Mouse (Mus musculus) midbrain, embryonic 16.5 days (tissue): ENCODE results near the gene 4930522H14Rik. TPM values are rescaled to one million over a fixed set of nuclear protein-coding genes. Genes with fewer than 3 reads are reported as not detected.

Source experiments
- ATAC-seq: fragments of 200-750 bp; cut with Nextera tagmentation; 2 replicates; pipeline ENCODE4 v1.8.0; 2017; ENCODE audit warnings: moderate TSS enrichment
- H3K27ac ChIP-seq: fragments of 300-500 bp; sonication (generic); 2 replicates; pipeline ENCODE4 v1.5.1; 2014; ENCODE audit warnings: mild to moderate bottlenecking, low read length, mixed read lengths
- H3K27me3 ChIP-seq: fragments of 300-500 bp; sonication (generic); 2 replicates; pipeline ENCODE4 v1.6.1; 2014; ENCODE audit warnings: low read depth, low read length, mixed read lengths; ENCODE audit not compliant: control insufficient read depth, insufficient read depth
- H3K36me3 ChIP-seq: fragments of 300-500 bp; sonication (generic); 2 replicates; pipeline ENCODE4 v1.6.1; 2014; ENCODE audit warnings: mild to moderate bottlenecking, low read length, moderate library complexity, mixed read lengths; ENCODE audit not compliant: control insufficient read depth, insufficient read depth
- H3K4me1 ChIP-seq: fragments of 300-500 bp; sonication (generic); 2 replicates; pipeline ENCODE4 v1.6.1; 2014; ENCODE audit warnings: mild to moderate bottlenecking, low read length, mixed read lengths; ENCODE audit not compliant: control insufficient read depth, insufficient read depth
- H3K4me2 ChIP-seq: fragments of 300-500 bp; sonication (generic); 2 replicates; pipeline ENCODE4 v1.6.1; 2014; ENCODE audit warnings: mild to moderate bottlenecking, low read length, mixed read lengths
- H3K4me3 ChIP-seq: fragments of 300-500 bp; sonication (generic); 2 replicates; pipeline ENCODE4 v1.5.1; 2014; ENCODE audit warnings: low read depth, mild to moderate bottlenecking, low read length, moderate library complexity, mixed read lengths
- H3K9ac ChIP-seq: fragments of 300-500 bp; sonication (generic); 2 replicates; pipeline ENCODE4 v1.6.1; 2014; ENCODE audit warnings: low read depth, low read length, mixed read lengths
- H3K9me3 ChIP-seq: fragments of 300-500 bp; sonication (generic); replicated peaks from 2 replicates; pipeline ENCODE4 v1.6.1; 2014; ENCODE audit warnings: mild to moderate bottlenecking, low read length, mixed read lengths; ENCODE audit not compliant: control insufficient read depth, poor library complexity, severe bottlenecking
- WGBS: fragments of 180-500 bp; shearing (Covaris S2); extraction: QIAGEN DNeasy Blood & Tissue Kit; methylation state at CpG from one replicate; pipeline ENCODE4 v1.1.7; 2014; 5-methylcytosine and 5-hydroxymethylcytosine counted together
- polyA plus RNA-seq: library from polyadenylated mRNA; unstranded; fragments of >200 nt; fragmentation: Nextera tagmentation; extraction: Ambion mirVana; gene quantifications from 2 replicates; pipeline ENCODE4 v1.2.1, GENCODE M21; 2015

4930522H14Rik gene
- polyA plus RNA-seq, 1 experiment from 2014 or later: not detected

DNA sequence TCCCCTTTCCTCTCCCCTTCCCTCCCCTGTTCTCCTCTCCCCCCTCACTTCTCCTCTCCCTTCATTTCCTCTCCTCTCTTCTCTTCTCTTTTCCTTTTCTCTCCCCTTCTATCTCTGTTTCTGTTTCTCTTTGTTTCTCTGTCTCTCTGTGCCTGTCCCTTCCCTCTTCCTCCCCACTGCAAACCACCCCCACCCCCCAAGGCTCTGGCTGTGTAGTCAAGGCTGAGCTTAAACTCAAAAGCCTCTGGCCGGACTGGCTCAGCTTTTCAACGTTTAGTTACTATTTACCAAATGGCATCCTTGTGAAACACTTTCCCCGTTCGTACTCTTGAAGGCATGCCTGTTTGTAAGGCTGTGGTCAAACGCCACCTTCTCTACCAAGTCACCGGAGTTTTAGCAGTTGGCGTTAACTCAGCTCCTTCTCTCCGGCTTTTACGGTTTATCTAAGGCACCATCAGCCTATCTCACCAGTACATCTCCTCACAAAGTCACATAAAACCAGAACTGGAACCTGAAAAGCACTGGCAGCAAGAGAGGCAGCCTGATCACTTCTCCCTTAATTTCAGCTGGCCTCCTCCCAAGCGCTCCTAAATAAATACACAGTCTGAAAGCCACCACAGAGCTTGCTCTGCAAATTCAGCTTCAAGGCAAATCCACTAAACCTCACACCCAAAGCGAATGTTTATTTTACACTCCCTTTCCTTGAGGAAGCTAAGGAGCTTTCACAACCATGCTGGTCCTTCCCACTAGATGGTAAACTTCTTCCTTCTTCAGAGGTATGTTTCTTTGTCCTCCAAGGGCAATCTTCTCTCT lies 19.4 kb upstream of the 4930522H14Rik start:
- H3K4me3 ChIP-seq: no peak overlapping the region
- no peak overlapping the region for H3K9ac ChIP-seq
- no peak for ATAC-seq
- H3K27me3 ChIP-seq: no peaks in the 10 kb centered on the region
- H3K27ac ChIP-seq: no peak overlapping the region
- H3K4me1 ChIP-seq: no peaks in the 10 kb centered on the region
- no peak overlapping the region for H3K4me2 ChIP-seq
- 53% methylated on average over 11 of the region's 11 CpGs for WGBS
- no peaks in the 10 kb centered on the region for H3K36me3 ChIP-seq
- no peaks in the 10 kb centered on the region for H3K9me3 ChIP-seq

DNA sequence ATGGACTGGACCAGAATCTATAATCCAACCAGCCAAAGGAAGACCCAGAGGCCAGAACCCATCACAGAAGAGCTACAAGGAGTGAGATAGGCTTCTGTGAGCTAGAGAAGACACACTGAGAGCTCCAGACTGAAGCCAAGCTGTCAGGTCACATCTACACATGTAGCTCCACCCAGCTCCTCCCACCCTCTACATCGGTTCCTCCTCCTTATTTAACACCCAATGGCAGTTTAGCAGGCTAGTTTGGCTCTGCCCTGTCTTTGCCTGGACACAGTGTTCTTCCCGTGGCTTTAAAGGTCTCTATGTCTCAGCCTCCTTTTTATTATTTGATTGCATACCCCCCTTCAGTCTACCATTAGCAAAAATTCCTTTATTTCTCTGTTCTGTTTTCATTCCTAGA lies 16.2 kb upstream of the 4930522H14Rik start:
- H3K9ac ChIP-seq: no peak overlapping the region
- H3K4me3 ChIP-seq: no peak overlapping the region
- H3K4me1 ChIP-seq: no peaks in the 10 kb centered on the region
- no peaks in the 10 kb centered on the region for H3K36me3 ChIP-seq
- H3K4me2 ChIP-seq: no peak overlapping the region
- H3K27me3 ChIP-seq: no peaks in the 10 kb centered on the region
- no peaks in the 10 kb centered on the region for H3K9me3 ChIP-seq
- no peak overlapping the region for H3K27ac ChIP-seq
- ATAC-seq: no peak
- WGBS: 27% methylated on average over 2 of the region's 2 CpGs

DNA sequence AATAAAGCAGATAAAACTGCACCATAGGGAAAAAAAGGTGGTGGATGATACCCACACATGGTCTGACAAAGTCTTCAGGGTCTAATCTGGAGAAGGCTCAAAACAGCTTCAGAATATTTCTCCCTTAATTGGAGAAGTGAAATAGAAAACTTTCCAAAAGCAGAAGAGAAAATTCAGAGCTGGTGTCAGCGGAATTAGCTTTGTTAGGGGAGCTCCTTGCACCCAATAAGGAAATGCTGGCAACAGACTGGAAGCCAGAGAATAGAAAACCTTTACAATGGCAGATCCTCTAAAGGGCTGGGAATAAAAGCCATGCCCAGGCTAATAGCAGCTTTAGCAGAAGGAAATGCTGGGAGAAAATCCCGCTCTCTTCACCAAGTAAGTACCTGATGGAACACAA lies 15.4 kb upstream of the 4930522H14Rik start:
- no peak overlapping the region for H3K4me3 ChIP-seq
- 84% methylated on average over 2 of the region's 2 CpGs for WGBS
- no peak for ATAC-seq
- no peaks in the 10 kb centered on the region for H3K4me1 ChIP-seq
- no peaks in the 10 kb centered on the region for H3K36me3 ChIP-seq
- H3K9ac ChIP-seq: no peak overlapping the region
- H3K9me3 ChIP-seq: no peaks in the 10 kb centered on the region
- no peak overlapping the region for H3K4me2 ChIP-seq
- H3K27ac ChIP-seq: no peak overlapping the region
- H3K27me3 ChIP-seq: no peaks in the 10 kb centered on the region

DNA sequence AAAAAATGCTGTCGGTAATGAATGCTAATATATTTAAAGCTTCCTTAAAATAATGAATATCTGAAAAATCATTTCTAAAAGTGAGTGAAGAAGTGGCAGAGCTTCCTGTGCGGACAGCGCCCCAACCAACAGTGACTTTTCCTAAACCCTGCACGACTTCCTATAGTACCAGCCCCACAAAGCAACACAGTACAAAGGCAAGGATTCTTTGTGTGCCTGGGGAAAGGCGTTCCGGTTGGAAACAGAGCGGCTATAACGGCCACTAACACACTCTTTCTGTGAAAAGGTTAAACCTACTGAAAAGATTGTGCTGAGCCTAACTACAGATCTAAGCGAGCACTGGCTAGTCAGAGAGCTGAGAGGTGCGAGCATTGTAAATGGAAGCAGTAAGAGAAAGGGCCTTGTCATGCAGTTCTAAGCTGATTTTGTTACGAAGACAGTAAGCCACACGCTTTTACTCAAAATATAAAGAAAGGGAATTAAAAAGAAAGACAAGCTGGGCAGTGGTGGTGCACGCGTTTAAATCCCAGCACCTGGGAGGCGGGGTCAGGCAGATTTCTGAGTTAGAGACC lies 766 bp downstream of the 4930522H14Rik start:
- H3K9ac ChIP-seq: no peak overlapping the region
- no peak for ATAC-seq
- no peaks in the 10 kb centered on the region for H3K9me3 ChIP-seq
- 0 out of 2 replicates have a peak overlapping the region, but pooled peaks have one; percentile 16 for H3K4me2 ChIP-seq
- H3K4me1 ChIP-seq: no peaks in the 10 kb centered on the region
- no peaks in the 10 kb centered on the region for H3K27me3 ChIP-seq
- WGBS: 16% methylated on average over 15 of the region's 15 CpGs
- H3K36me3 ChIP-seq: no peaks in the 10 kb centered on the region
- no peak overlapping the region for H3K27ac ChIP-seq
- H3K4me3 ChIP-seq: no peak overlapping the region

DNA sequence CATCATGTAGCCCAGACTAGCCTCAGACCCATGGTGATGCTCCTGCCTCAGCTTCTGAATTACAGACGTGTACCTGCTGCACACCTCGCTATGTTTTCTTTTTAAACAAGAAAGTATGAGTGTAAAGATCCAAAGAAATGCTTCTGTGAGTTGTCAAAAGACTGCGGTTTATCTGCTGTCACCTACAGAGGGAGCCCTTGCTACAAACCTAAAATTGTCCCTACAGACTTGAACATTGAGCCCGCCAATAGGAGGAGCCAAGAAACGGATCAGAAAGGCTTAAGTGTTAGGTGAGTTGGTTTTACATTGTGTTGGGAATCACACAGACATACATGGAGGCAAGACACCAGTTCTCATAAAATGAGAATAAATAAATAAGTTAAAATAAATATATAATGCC lies 26.2 kb downstream of the 4930522H14Rik start:
- Histone ChIP-seq H3K4me3 (no peak overlapping the region), H3K9me3 (no peaks in the 10 kb centered on the region), H3K27me3 (no peaks in the 10 kb centered on the region), H3K36me3 (no peaks in the 10 kb centered on the region), H3K27ac (no peak overlapping the region), H3K4me2 (no peak overlapping the region), H3K4me1 (no peaks in the 10 kb centered on the region), H3K9ac (no peak overlapping the region)
- 6% methylated on average over 5 of the region's 5 CpGs for WGBS
- no peak for ATAC-seq

DNA sequence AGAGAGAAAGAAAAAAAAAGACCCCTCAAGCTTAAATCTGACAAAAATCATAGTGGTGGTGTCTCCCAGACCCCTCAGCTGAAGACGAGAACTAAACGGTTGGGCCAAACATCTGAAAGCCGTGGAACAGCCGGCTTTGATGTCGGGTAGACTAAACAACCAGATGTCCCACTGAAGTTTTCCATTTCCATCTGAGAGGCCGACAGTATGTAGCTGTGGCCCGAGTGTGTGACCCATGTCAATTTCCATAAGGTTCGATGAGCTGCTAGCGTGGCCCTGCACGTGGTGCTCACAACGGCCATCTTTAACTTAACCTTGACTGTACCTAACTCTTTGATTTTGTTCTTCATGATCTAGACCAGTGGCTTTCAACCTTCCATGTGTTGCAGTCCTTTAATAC lies 32.6 kb downstream of the 4930522H14Rik start:
- Histone ChIP-seq H3K27ac (no peak overlapping the region), H3K36me3 (no peaks in the 10 kb centered on the region), H3K9ac (no peak overlapping the region), H3K4me1 (no peaks in the 10 kb centered on the region), H3K4me2 (no peak overlapping the region), H3K9me3 (no peaks in the 10 kb centered on the region), H3K27me3 (no peaks in the 10 kb centered on the region; the same call in 1 of the 2 replicates), H3K4me3 (no peak overlapping the region)
- 80% methylated on average over 11 of the region's 11 CpGs for WGBS
- ATAC-seq: no peak

DNA sequence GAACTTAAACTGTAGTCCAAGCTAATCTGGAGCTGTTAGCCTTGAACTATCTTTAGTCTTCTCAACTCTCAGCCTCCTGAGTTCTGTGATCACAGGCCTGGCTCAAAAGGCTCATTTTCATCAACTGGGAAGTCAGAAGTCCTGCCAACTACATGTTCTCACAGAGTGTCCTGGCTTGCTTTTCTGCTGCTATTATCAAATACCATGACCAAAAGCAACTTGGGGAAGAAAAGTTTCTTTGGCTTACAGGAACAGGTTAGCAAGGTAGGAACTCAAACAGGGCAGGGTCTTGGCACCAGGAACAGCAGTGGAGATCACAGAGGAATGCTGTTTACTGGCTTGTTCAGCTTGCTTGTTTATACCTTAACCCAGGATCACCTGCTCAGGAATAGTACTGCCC lies 37.5 kb downstream of the 4930522H14Rik start:
- ATAC-seq: no peak

DNA sequence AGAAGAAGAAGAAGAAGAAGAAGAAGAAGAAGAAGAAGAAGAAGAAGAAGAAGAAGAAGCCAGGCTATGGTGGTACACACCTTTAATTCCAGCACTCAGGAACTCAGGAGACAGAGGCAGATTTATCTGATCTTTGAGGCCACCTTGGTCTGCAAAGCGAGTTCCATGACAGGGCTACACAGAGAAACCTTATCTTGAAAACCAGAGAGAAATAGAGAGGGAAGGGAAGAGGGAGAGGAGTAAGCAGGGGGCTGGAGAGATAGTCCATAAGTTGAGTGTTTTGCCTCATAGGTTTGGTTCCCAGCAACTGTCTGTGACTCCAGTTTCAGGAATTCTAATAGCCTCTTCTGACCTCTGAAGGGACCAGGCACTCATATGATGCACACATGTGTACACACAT lies 42.3 kb downstream of the 4930522H14Rik start:
- Histone ChIP-seq H3K9ac (no peak overlapping the region), H3K4me1 (no peaks in the 10 kb centered on the region), H3K27me3 (no peaks in the 10 kb centered on the region), H3K9me3 (no peaks in the 10 kb centered on the region), H3K36me3 (no peaks in the 10 kb centered on the region), H3K27ac (no peak overlapping the region), H3K4me3 (no peak overlapping the region), H3K4me2 (no peak overlapping the region)
- no peak for ATAC-seq
- WGBS: 81% methylated on average over 1 of the region's 1 CpGs

More for the DNA sequence above, 37.5 kb downstream of the 4930522H14Rik start:
- H3K36me3 ChIP-seq: no peaks in the 10 kb centered on the region
- no peak overlapping the region for H3K4me3 ChIP-seq
- H3K9me3 ChIP-seq: no peaks in the 10 kb centered on the region
- H3K4me1 ChIP-seq: no peaks in the 10 kb centered on the region
- H3K4me2 ChIP-seq: no peak overlapping the region
- H3K27me3 ChIP-seq: no peaks in the 10 kb centered on the region; the same call in 1 of the 2 replicates
- H3K27ac ChIP-seq: no peak overlapping the region
- no peak overlapping the region for H3K9ac ChIP-seq

DNA sequence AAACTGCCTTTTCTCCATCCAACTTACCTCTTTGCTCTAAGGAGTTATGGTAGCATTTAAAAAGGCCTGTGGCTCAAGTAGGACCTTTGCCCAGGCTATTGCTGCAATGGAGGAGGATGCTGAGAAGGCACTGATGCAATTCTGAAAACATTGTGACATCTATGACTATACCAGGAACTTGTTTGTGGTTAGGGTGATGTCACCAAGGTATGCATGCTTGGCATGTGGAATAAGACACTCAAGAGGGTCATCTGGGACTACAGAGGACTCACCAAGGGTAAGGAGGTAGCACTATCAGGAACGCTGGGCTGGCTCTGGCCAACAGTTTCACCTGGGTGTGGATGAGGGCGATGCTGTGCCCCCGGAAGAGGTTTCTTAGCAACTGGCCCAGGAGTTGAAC lies 46.5 kb downstream of the 4930522H14Rik start, which contains the start of gene Rnf11:
Gene Rnf11, minus strand, starts transcription at position 108 of the 400 bp plus-strand sequence.
- Histone ChIP-seq H3K4me1 (no peaks in the 10 kb centered on the region), H3K4me2 (no peak within 1 kb of the TSS), H3K36me3 (no peaks in the 10 kb centered on the region), H3K27me3 (no peaks in the 10 kb centered on the region), H3K9ac (no peak within 1 kb of the TSS), H3K9me3 (no peaks in the 10 kb centered on the region), H3K4me3 (no peak within 1 kb of the TSS), H3K27ac (no peak within 1 kb of the TSS)
- WGBS: 86% methylated on average over 3 of the region's 3 CpGs
- ATAC-seq: no peak
